Mouse (Mus musculus) layer of hippocampus, postnatal 10 days (tissue): Measurements from ENCODE around the gene Slc41a3. TPM values are rescaled to one million over a fixed set of nuclear protein-coding genes. Genes with fewer than 3 reads are reported as not detected.

Source experiments
- DNase-seq, 2 experiments: peaks; one replicate each; pipeline ENCODE4 v3.0.0; 2021; ENCODE audit warnings: low spot score in 2 of 2
- total RNA-seq, 2 experiments: library from RNA; stranded (reverse); gene quantifications; 2 replicates each; pipeline ENCODE4 v1.2.3; 2021

The Slc41a3 gene
- total RNA-seq, 2 experiments from 2014 or later = 8.2 TPM

DNA sequence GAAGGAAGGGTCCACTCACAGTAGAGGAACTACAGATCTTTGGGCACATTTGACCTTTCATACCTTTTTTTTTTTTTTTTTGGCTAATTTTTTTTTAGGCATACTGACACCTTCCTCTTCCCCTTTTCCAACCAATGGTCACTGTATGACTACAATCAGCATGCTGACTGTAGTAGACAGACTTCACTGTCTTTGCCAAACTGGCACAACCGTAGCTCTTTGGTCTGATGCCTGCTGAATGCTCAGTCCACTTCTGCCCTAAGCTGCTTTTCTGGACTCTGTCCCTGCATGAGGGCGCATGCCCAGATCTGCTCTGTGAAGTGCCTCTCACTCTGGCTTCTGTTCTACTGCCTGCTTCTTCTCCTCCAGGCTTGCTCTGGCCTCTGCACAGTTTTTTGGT is 6.9 kb upstream of the Slc41a3 start:
- peak; percentile 61 to 67 for DNase-seq

DNA sequence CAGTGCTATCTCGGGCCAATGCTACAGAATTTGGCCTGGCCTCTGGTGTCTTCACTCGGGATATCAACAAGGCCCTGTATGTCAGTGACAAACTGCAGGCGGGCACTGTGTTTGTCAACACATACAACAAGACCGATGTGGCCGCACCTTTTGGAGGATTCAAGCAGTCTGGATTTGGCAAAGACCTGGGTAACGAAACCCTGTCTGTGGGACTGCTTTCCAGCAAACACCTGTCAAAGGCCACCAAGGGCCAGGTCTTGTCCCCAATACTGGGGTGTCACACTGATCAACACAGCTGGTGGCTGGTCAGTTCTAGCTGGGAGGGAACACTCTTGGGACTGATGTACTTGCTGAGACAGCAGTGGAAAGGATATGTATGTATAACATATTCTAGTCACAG is 6.3 kb upstream of the Slc41a3 start:
- no peak for DNase-seq

GRCm38 (mm10) chr6:90600351-90600750 is 4.2 kb upstream of the Slc41a3 start:
- no peak for DNase-seq

GRCm38 (mm10) chr6:90601736-90602135 is 2.8 kb upstream of the Slc41a3 start:
- no peak for DNase-seq

GRCm38 (mm10) chr6:90602304-90602703 is 2.2 kb upstream of the Slc41a3 start:
- no peak for DNase-seq

DNA sequence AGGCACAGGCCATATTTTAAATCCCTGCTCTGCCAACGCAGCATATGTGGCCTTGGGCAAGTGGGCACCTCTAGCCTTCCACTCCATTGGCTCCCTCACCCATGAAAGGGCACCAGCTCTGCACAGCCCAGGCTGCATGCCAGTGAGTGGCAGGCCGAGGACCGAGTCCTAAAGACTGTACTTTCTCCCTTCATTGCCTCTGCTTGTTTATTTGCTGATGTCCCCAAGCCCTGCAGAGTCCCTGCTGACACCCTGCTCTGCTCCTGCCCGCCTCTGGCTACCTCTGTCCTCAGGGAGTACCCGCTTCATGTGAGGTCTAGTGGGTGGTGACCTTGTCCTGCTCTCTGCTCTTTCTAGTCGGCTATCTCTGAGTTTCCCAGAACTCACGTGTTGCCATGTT is 1.4 kb upstream of the Slc41a3 start:
- no peak for DNase-seq

DNA sequence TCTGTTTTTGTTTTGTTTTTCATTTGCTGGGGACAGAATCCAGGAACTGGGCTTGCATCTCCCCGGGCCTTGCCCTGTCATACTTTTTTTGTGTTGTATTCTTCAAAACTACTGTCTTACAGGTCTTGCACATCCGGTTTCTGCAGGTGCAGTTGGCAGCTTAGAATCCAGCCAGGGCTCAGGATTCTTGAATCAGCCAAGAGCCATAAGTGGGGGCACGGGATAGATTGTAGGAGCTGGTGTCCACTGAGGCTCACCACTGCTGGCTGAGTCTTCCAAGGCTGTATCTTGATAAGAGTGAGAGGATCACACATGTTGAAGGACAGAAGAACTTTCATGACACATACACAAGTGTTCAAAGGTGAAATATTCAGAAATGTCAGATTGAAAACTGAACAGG is 395 bp upstream of the Slc41a3 start:
- DNase-seq = no peak

- DNase-seq = no peak
Measured at GRCm38 (mm10) chr6:90605298-90605665, 757 bp downstream of the Slc41a3 start.

GRCm38 (mm10) chr6:90606538-90606937 is 2.0 kb downstream of the Slc41a3 start:
- DNase-seq = peak; percentile 63 to 74

- peak; percentile 58 to 76 for DNase-seq
Measured at GRCm38 (mm10) chr6:90607196-90607595, 2.7 kb downstream of the Slc41a3 start.

DNA sequence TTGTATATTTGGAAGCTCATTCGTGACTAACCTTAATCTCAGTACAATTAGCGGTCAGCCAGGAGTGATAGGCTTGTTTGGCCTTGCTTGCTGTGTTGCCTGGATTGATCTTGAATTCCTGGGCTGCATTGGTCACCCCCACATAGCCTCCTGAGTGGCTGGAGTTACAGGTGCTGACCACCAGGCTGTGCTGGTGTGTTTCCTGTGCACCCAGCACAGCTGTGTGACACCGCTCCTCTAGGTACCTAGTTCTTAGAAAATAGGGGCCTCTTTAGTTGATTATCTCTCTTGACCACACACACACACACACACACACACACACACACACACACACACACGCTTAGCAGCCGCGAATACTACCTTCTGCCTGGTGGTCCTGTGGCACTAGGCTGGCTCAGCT is 3.7 kb downstream of the Slc41a3 start:
- no peak for DNase-seq

DNA sequence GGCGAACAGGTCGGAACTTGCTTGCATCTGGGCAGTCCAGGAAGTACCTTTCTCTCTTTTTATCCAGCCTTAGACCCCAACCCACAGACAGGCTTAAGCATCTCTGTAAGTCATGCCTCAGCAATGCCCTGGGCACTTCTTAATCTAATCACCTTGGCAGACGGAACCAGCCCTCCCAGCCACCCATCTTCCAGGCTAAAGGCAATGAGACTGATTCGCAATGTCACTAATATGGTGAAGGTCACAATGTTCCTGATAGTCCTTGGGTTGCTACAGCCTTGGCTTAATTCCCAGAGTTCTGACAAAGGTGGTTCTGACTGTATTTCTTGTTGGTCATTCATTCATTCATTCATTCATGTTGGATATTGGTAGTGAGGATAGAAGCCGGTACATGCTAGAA is 5.7 kb downstream of the Slc41a3 start:
- no peak for DNase-seq

DNA sequence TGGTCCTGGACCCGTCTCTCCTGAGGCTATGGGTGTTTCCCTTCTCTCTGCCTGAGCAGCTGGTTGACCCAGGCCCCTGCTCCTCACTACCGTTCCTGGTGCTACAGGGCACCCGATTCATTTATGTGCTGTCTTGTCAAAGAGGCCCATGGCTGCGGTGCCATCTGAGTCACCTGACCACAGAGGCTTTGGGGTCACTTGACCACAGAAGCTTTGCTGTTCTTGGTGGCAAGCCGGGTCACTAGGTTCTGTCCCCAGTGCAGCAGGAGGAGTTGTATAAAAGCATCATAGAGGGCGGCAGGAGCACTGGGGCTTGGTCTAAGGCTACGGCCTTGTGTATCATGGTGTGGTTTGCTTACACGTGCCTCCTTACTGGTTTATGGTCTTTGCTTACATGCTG is 8.8 kb downstream of the Slc41a3 start:
- no peak for DNase-seq

GRCm38 (mm10) chr6:90615362-90615761 is 10.8 kb downstream of the Slc41a3 start:
- peak; percentile 40 to 49 for DNase-seq

- no peak for DNase-seq
Measured at GRCm38 (mm10) chr6:90615991-90616390, 11.5 kb downstream of the Slc41a3 start.

- DNase-seq = no peak
Measured at GRCm38 (mm10) chr6:90616481-90616880, 12.0 kb downstream of the Slc41a3 start.

DNA sequence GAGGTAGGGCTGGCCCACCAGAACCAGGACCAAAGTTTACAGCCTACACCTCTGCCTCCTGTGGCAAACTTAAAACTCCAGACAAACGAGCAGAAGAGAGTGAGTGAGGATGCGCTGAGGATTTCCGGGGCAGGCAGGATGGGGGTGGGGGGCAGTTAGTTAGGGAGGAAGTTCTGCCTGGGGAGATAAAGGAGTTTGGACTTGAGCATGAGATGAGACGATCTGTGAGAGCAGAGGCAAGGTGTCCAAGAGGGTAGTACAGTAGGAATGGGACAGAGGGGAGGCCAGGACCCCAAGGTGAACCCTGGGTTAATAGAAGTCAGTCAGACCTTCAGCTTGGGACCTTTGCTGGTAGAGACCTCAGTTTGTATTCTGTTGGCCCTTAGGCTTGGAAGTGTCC is 13.7 kb downstream of the Slc41a3 start:
- no peak for DNase-seq

DNA sequence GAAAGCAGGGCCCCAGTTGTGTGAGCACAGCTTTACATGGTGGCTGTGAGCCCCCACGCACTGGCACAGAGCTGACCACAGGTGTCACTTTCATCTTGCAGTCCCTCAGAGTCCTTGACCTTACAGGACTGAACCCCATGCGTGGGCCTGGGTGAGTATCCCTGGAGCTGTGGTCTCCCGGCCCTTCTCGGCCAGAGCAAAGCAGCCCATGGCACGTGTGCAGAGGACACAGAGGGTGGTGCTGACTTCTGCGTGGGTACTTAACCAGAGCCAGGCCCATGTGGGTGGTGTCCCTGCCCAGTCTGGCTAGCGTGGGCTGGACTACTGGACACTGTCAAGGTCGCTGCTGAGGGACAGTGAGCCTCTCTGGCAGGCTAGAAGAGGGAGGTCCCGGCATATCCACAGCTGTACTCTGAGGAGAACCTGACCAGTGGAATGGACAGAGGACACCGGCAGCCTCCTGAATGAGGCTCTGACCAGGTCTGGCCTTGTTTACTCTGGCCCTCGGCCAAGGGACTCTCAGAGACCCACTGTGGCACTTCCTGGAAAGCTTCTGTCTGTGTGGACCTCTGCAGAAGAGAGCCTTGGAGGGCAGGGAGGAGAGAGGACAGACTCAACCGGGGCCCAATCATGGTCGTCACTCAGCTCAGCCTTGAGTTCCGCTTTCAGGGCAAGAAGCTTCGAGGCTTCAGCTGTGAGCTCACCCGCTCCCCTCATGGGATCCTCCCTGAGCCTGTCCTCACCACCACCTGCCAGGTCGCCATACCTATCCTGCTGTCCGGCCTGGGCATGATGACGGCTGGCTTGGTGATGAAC is 14.5 kb downstream of the Slc41a3 start:
- DNase-seq = no peak

DNA sequence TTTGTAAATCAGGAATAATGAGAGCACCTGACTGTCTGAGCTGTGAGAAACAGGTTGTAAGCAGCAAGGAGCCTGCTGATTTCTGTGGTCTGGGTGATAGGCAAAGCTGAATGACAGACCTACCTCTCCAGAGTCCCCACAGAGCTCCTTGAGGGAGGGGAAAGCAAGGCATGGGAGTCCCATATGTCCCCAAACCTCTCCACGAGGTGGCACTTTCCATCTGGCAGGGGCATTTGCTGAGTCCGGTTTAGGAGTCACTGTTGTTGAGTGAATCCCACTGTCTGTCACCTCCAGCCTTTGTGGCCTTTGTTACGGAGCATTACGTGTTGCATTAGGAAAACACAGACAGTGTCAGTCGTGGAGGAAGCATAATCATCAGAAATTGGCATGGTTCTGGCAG is 15.4 kb downstream of the Slc41a3 start:
- no peak for DNase-seq

DNA sequence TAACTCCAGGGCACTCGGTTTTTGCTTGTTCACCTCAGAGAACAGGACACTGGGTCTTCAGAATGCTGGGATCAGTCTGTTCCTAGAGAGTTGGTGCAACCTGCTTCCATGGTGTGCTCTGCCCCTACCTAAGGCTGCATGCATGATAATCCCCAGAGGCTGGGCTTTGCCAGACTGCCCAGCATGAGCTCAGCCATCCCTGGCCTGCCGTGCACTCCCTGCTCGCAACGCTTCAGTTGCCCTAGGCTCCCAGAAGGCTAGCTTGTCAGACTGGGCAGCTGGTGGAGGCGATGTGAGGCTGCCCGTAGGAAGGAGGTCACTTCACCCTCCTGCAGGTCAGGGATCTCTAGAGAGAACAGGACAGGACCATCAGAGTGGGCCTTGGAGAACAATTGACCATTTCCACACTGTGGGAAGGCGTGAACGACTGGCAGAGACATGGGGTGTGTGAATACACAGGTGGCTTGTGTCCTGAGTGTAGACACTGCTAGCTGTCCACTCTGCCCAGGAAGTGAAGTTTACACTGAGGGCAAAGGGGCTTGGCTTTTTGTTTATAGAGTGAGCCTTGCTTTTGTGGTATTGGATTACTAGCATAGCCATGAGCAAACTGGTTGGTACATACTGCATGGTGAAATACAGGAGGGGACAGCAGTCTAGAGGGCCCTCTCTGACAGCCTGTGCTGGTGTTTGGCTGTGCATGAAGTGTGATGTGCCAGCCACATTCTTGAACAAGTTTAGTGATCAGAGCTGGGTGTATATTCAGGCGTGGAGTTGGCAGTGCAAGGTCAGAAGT is 16.5 kb downstream of the Slc41a3 start:
- DNase-seq = no peak

DNA sequence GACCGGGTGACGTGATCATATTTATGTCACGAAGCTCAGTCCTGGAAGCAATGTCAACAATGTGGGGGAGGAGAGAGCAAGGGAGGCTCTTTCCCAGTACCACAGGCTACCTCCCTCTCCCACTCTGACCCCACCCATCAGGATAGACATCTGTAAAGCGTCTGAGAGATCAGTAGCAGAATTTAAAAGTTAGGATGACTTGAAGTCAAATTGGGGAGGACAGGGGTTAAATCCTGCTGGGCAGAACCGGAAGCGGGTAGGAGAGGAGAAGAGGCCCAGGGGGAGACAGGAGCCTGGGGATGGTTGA is 17.0 kb downstream of the Slc41a3 start:
- no peak for DNase-seq

DNA sequence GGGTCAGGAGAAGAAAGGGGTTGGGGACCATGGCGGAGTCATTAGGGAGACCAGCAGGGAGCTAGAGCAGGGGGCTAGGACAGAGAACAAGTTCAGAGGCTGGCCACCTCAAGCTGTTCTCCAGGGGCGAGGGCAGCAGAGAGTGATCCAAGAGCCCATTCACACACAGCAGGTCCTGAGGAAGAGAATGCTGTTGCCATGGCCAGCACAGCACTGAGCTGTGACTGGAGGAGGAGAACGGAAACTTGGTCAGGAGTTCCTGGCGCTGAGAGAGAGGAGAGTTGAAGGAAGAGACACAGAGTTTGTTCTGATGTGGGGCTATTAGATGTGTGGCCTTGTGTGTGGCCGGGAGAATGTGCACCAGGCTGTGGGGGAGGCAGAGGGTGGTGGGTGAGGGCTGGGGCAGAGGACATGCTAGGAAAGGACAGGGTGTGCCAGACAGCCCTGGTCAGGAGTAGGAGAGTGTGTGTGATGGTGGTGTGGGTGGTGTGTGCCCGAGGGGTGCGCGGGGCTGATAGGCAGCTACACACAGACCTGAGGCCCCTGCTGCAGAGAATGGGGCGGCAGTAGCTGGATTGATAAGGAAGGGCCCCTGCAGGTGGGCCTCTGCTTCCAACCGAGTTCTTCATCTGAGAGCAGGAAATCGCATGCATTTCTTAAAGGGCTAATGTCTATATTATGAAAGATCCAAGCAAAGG is 18.4 kb downstream of the Slc41a3 start:
- no peak for DNase-seq
